Mouse (Mus musculus): ENCODE measurements at regions not wholly inside any gene's neighbourhood (a gene's known extent, or its start where the extent isn't known, plus 50 kb on each side); places are given as distances from the start of the nearest gene placed in this dataset.

DNA sequence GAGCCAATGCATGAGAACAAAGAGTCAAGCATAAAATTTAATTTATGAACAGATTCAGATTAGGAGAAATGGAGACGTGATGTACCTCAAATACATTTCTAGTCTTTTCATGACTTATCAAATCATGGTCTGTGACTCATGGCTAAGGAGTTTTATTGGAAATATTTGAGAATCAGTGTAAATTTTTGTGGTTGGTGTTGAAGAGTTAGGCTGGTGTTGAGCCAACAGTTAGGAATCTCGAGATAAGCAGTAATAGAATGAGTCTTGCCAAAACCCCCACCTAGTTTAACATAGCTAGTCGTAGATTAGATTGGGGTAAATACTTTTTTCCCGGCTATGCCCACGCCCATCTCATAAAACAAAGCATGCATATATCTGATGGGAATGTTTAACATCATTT lies 462.0 kb upstream of the Gm10306 start:
- TF ChIP-seq CTCF (IDR thresholded peaks at IDR 0.05 in 2 of 3, conservative IDR thresholded peaks at IDR 0.05 in 1 of 3; ENCODE audit: control insufficient read depth in 1 of 3, insufficient read depth in 1 of 3, low read depth in 2 of 3, low read length in 3 of 3, poor library complexity in 1 of 3, severe bottlenecking in 1 of 3) = no peak
- no peak for TF ChIP-seq MYC (IDR thresholded peaks at IDR 0.05; ENCODE audit: low read depth, low read length)
- TF ChIP-seq POLR2A (IDR thresholded peaks at IDR 0.05; ENCODE audit: control insufficient read depth in 1 of 2, insufficient read depth in 1 of 2, low read depth in 1 of 2, low read length in 2 of 2, poor library complexity in 1 of 2) = no peak
- no peak for TF ChIP-seq POLR2AphosphoS5 (IDR thresholded peaks at IDR 0.05; ENCODE audit: borderline replicate concordance, low read depth, low read length)
- TF ChIP-seq MAX (IDR thresholded peaks at IDR 0.05; ENCODE audit: low read length) = no peak
- TF ChIP-seq EP300 (IDR thresholded peaks at IDR 0.05; ENCODE audit: low read depth in 1 of 2, low read length in 2 of 2) = no peak
